Mouse (Mus musculus): ENCODE measurements at regions not wholly inside any gene's neighbourhood (a gene's known extent, or its start where the extent isn't known, plus 50 kb on each side); places are given as distances from the start of the nearest gene placed in this dataset.

- TF ChIP-seq CTCF (IDR thresholded peaks at IDR 0.05; ENCODE audit: low read depth, low read length) (no peak), TAL1 (conservative IDR thresholded peaks at IDR 0.05; ENCODE audit: low read depth, low read length) (no peak), GATA1 (IDR thresholded peaks at IDR 0.05; ENCODE audit: borderline replicate concordance, low read length) (no peak), POLR2AphosphoS5 (IDR thresholded peaks at IDR 0.05; ENCODE audit: insufficient replicate concordance, low read depth, low read length) (no peak), GATA2 (IDR thresholded peaks at IDR 0.05; ENCODE audit: borderline replicate concordance, low read depth, low read length) (no peak)
These were observed 123.2 kb downstream of the Psmg1 start for GRCm38 (mm10) chr16:95867516-95867915.

Data from G1E (cell line).